In the genomic region with DNA sequence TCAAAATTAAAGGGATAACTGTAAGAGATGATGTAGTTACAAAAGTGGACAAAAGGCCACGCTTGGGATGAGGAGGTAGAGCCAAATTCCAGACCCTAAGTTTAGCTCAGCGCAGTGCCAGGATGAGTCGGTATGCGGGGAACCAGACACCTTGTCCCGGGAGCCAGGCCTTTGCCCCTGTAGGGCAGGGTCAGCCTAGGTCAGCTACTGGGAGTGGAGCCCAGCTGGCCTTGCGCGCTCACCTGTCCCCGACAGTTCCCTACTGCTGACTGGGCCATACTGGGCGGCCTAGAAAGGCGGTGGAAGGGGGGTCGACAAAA, we compare ENCODE assay signal across 8 mouse cellular contexts. TPM values are rescaled to one million over a fixed set of nuclear protein-coding genes. Genes with fewer than 3 reads are reported as not detected.
DNase-seq lines count a peak whose midpoint lies in the region; ATAC-seq and TF ChIP-seq lines count a peak whose summit lies in the region.

No protein-coding gene starts in this region.

- H3K9me3 ChIP-seq in ES-Bruce4 (replicated peaks; ENCODE audit: control insufficient read depth, insufficient read depth, low read length, poor library complexity, severe bottlenecking) = no peaks in the 10 kb centered on the region
- no peaks in the 10 kb centered on the region for H3K9me3 ChIP-seq in hindbrain, embryonic 10.5 days
- no peaks in the 10 kb centered on the region for H3K9me3 ChIP-seq in liver, embryonic 14.5 days (ENCODE audit: control insufficient read depth, low read length)

- no peak overlapping the region for H3K27ac ChIP-seq in ES-Bruce4 (ENCODE audit: insufficient read depth, low read length)
- no peak overlapping the region for H3K27ac ChIP-seq in brown adipose tissue, adult 24 weeks (replicated peaks; ENCODE audit: low read depth, low read length)
- peak overlapping the region; percentile 74; the same call in 1 of the 2 replicates for H3K27ac ChIP-seq in hindbrain, embryonic 10.5 days
- H3K27ac ChIP-seq in liver, embryonic 14.5 days = no peak overlapping the region

- peak overlapping the region; percentile 77 for H3K4me3 ChIP-seq in ES-Bruce4 (ENCODE audit: low read depth, low read length)
- H3K4me3 ChIP-seq in brown adipose tissue, adult 24 weeks (ENCODE audit: insufficient read depth, low read depth, low read length) = peak overlapping the region; percentile 81
- peak overlapping the region; percentile 84 for H3K4me3 ChIP-seq in hindbrain, embryonic 10.5 days
- peak overlapping the region; percentile 65 to 66 for H3K4me3 ChIP-seq in liver, embryonic 14.5 days (ENCODE audit: insufficient read depth in 1 of 2, low read depth in 2 of 2, low read length in 2 of 2)

- ATAC-seq in liver, embryonic 14.5 days (ENCODE audit: insufficient read depth) = no peak
- no peak for ATAC-seq in frontal cortex, adult (ENCODE audit: low TSS enrichment)

- peak overlapping the region; percentile 72 for H3K9ac ChIP-seq in ES-Bruce4 (ENCODE audit: low read depth, poor library complexity, severe bottlenecking)
- peak overlapping the region; percentile 0 for H3K9ac ChIP-seq in liver, embryonic 14.5 days (replicated peaks)

- 6% methylated on average over 11 of the region's 11 CpGs for WGBS in hindbrain, embryonic 10.5 days
- WGBS in liver, embryonic 14.5 days (ENCODE audit: insufficient replicate concordance) = 23% methylated on average over 11 of the region's 11 CpGs

- no peak for TF ChIP-seq CTCF in ES-Bruce4 (IDR thresholded peaks at IDR 0.05; ENCODE audit: low read depth, low read length)
- no peak for TF ChIP-seq CTCF in liver, embryonic 14.5 days (IDR thresholded peaks at IDR 0.05; ENCODE audit: low read depth)

- TF ChIP-seq POLR2A in ES-Bruce4 (IDR thresholded peaks at IDR 0.05; ENCODE audit: insufficient read depth, low read length) = no peak

- 0 out of 2 replicates have a peak, but pooled peaks cover 3% of the 10 kb centered on the region for H3K27me3 ChIP-seq in ES-Bruce4 (ENCODE audit: control insufficient read depth, insufficient read depth, low read length, poor library complexity, severe bottlenecking)
- H3K27me3 ChIP-seq in hindbrain, embryonic 10.5 days (ENCODE audit: insufficient read depth, poor library complexity, severe bottlenecking) = peaks cover 52% of the 10 kb centered on the region
- H3K27me3 ChIP-seq in liver, embryonic 14.5 days (ENCODE audit: control insufficient read depth, insufficient read depth, low read length) = peaks cover 11% of the 10 kb centered on the region

- H3K4me2 ChIP-seq in liver, embryonic 14.5 days (ENCODE audit: low read depth) = peak overlapping the region; percentile 88

- DNase-seq in hindbrain, embryonic 10.5 days (ENCODE audit: low spot score) = no peak
- DNase-seq in liver, embryonic 14.5 days (ENCODE audit: low read depth in 3 of 3, low spot score in 3 of 3) = no peak
- no peak for DNase-seq in adipocyte (ENCODE audit: low spot score)
- no peak for DNase-seq in layer of hippocampus, adult 9-10 months (ENCODE audit: low spot score)
- no peak for DNase-seq in left cerebral cortex, adult 11 months (ENCODE audit: low spot score)

- no peak for TF ChIP-seq EP300 in ES-Bruce4 (IDR thresholded peaks at IDR 0.05; ENCODE audit: insufficient read depth, low read depth, low read length)
- no peak for TF ChIP-seq EP300 in liver, embryonic 14.5 days (IDR thresholded peaks at IDR 0.05; ENCODE audit: low read depth)

- no peaks in the 10 kb centered on the region for H3K36me3 ChIP-seq in ES-Bruce4 (ENCODE audit: control insufficient read depth, insufficient read depth, low read length, poor library complexity, severe bottlenecking)
- no peaks in the 10 kb centered on the region for H3K36me3 ChIP-seq in hindbrain, embryonic 10.5 days
- H3K36me3 ChIP-seq in liver, embryonic 14.5 days (replicated peaks; ENCODE audit: control insufficient read depth, insufficient read depth, low read depth) = no peaks in the 10 kb centered on the region

- peaks cover 2% of the 10 kb centered on the region for H3K4me1 ChIP-seq in ES-Bruce4 (ENCODE audit: control insufficient read depth, insufficient read depth, low read length)
- peaks cover 2% of the 10 kb centered on the region; the same call in 1 of the 2 replicates for H3K4me1 ChIP-seq in brown adipose tissue, adult 24 weeks (ENCODE audit: control insufficient read depth, insufficient read depth, insufficient read length, low read length)
- H3K4me1 ChIP-seq in hindbrain, embryonic 10.5 days (replicated peaks) = peaks cover 22% of the 10 kb centered on the region
- H3K4me1 ChIP-seq in liver, embryonic 14.5 days (replicated peaks; ENCODE audit: control insufficient read depth in 2 of 2, insufficient read depth in 2 of 2, low read length in 1 of 2) = peaks cover 13 to 15% of the 10 kb centered on the region in 2 experiments; a peak in 3 of 4 replicates

RNA-seq across cellular contexts. Expression of gene Gm12184, which starts 10.5 kb away (rescaled TPM):
- polyA plus RNA-seq in ES-Bruce4 (2011; ENCODE audit: insufficient read depth, insufficient read length, low read depth, missing spikeins) = 88.5 and 95.4 TPM in 2 replicates
- polyA plus RNA-seq in brown adipose tissue, adult 24 weeks (2012; ENCODE audit: insufficient read depth, insufficient read length, missing spikeins) = 14.6 and 26.0 TPM in 2 replicates
- 3.5 and 4.7 TPM in 2 replicates for polyA plus RNA-seq in hindbrain, embryonic 10.5 days (2016; fragmentation: Nextera tagmentation; extraction: Ambion mirVana)
- 9.6 and 12.4 TPM in 2 replicates for polyA plus RNA-seq in liver, embryonic 14.5 days (2012; rRNA removed)
- polyA plus RNA-seq in liver, embryonic 14.5 days (2014; fragmentation: Nextera tagmentation; extraction: Ambion mirVana) = 1.6 and 2.8 TPM in 2 replicates

RNA-seq across cellular contexts. Expression of gene Trim7, which starts 11.0 kb away (rescaled TPM):
- polyA plus RNA-seq in ES-Bruce4 (2011; ENCODE audit: insufficient read depth, insufficient read length, low read depth, missing spikeins) = 8.1 and 8.7 TPM in 2 replicates
- polyA plus RNA-seq in brown adipose tissue, adult 24 weeks (2012; ENCODE audit: insufficient read depth, insufficient read length, missing spikeins) = 1.4 and 1.5 TPM in 2 replicates
- 0.26 and 0.30 TPM in 2 replicates for polyA plus RNA-seq in hindbrain, embryonic 10.5 days (2016; fragmentation: Nextera tagmentation; extraction: Ambion mirVana)
- polyA plus RNA-seq in liver, embryonic 14.5 days (2012; rRNA removed) = 0.09 and 0.23 TPM in 2 replicates
- polyA plus RNA-seq in liver, embryonic 14.5 days (2014; fragmentation: Nextera tagmentation; extraction: Ambion mirVana) = 0.04 and 0.13 TPM in 2 replicates

RNA-seq across cellular contexts. Expression of gene Trim41, which starts 19.8 kb away (rescaled TPM):
- polyA plus RNA-seq in ES-Bruce4 (2011; ENCODE audit: insufficient read depth, insufficient read length, low read depth, missing spikeins) = 29.6 and 32.2 TPM in 2 replicates
- 14.0 and 15.5 TPM in 2 replicates for polyA plus RNA-seq in brown adipose tissue, adult 24 weeks (2012; ENCODE audit: insufficient read depth, insufficient read length, missing spikeins)
- polyA plus RNA-seq in hindbrain, embryonic 10.5 days (2016; fragmentation: Nextera tagmentation; extraction: Ambion mirVana) = 4.5 and 5.1 TPM in 2 replicates
- 8.2 and 9.2 TPM in 2 replicates for polyA plus RNA-seq in liver, embryonic 14.5 days (2012; rRNA removed)
- 1.0 and 1.3 TPM in 2 replicates for polyA plus RNA-seq in liver, embryonic 14.5 days (2014; fragmentation: Nextera tagmentation; extraction: Ambion mirVana)

RNA-seq across cellular contexts. Expression of gene Irgm1, which starts 34.5 kb away (rescaled TPM):
- 18.5 and 20.1 TPM in 2 replicates for polyA plus RNA-seq in ES-Bruce4 (2011; ENCODE audit: insufficient read depth, insufficient read length, low read depth, missing spikeins)
- 9.2 and 11.6 TPM in 2 replicates for polyA plus RNA-seq in brown adipose tissue, adult 24 weeks (2012; ENCODE audit: insufficient read depth, insufficient read length, missing spikeins)
- polyA plus RNA-seq in hindbrain, embryonic 10.5 days (2016; fragmentation: Nextera tagmentation; extraction: Ambion mirVana) = 1.8 and 2.4 TPM in 2 replicates
- 7.6 and 10.4 TPM in 2 replicates for polyA plus RNA-seq in liver, embryonic 14.5 days (2012; rRNA removed)
- polyA plus RNA-seq in liver, embryonic 14.5 days (2014; fragmentation: Nextera tagmentation; extraction: Ambion mirVana) = 15.1 and 16.6 TPM in 2 replicates

RNA-seq across cellular contexts. Expression of gene Rack1, which starts 36.8 kb away (rescaled TPM):
- 2,044 and 2,161 TPM in 2 replicates for polyA plus RNA-seq in ES-Bruce4 (2011; ENCODE audit: insufficient read depth, insufficient read length, low read depth, missing spikeins)
- 405 and 526 TPM in 2 replicates for polyA plus RNA-seq in brown adipose tissue, adult 24 weeks (2012; ENCODE audit: insufficient read depth, insufficient read length, missing spikeins)
- polyA plus RNA-seq in hindbrain, embryonic 10.5 days (2016; fragmentation: Nextera tagmentation; extraction: Ambion mirVana) = 672 and 778 TPM in 2 replicates
- 1,100 and 1,184 TPM in 2 replicates for polyA plus RNA-seq in liver, embryonic 14.5 days (2012; rRNA removed)
- polyA plus RNA-seq in liver, embryonic 14.5 days (2014; fragmentation: Nextera tagmentation; extraction: Ambion mirVana) = 669 and 674 TPM in 2 replicates
